Mouse (Mus musculus) gastrocnemius, postnatal 4 days (tissue): ENCODE measurements around the gene Rassf5. TPM values are rescaled to one million over a fixed set of nuclear protein-coding genes. Genes with fewer than 3 reads are reported as not detected.
A peak's percentile ranks its signal among the peaks of the same experiment; 100 is the strongest.

Source experiments
- DNase-seq, 2 experiments: peaks; one replicate each; pipeline ENCODE4 v3.0.0; 2021 to 2022; ENCODE audit warnings: low spot score in 2 of 2, mixed read lengths in 2 of 2
- long read RNA-seq, 2 experiments: library from polyadenylated mRNA; stranded (forward); transcript quantifications; one replicate each; pipeline ENCODE4 v2.0.0; 2021
- total RNA-seq, 2 experiments: library from RNA; stranded (reverse); gene quantifications; 2 replicates each; pipeline ENCODE4 v1.2.3; 2021

Rassf5 gene
- 1 to 10 TPM; 6.4 to 7.9 TPM for total RNA-seq
- long read RNA-seq, experiment 1, transcript Rassf5-201 (6 exons, 3,485 nt): major isoform, 5 of 10 reads
- long read RNA-seq, experiment 1, partial matches to known transcripts: 1 of 10 reads
- long read RNA-seq, experiment 1, other reads (novel, unspliced or antisense): 1 of 10 reads
- long read RNA-seq, experiment 2, transcript Rassf5-202 (5 exons, 3,076 nt): major isoform, 5 of 10 reads
- long read RNA-seq, experiment 2, partial matches to known transcripts: 0 of 10 reads
- long read RNA-seq, experiment 2, other reads (novel, unspliced or antisense): 1 of 10 reads

- DNase-seq: peak; percentile 72 to 76
Measured at GRCm38 (mm10) chr1:131245089-131245856, at the start of gene Rassf5. Gene Rassf5 (minus strand): TSS chr1:131245258.

- DNase-seq: no peak
Measured at GRCm38 (mm10) chr1:131293922-131294250, 48.8 kb upstream of the Rassf5 start.

- no peak for DNase-seq
Measured at GRCm38 (mm10) chr1:131293221-131293921, 48.3 kb upstream of the Rassf5 start.

- peak in 1 of 2 experiments; percentile 43 for DNase-seq
Measured at GRCm38 (mm10) chr1:131290648-131291047, 45.6 kb upstream of the Rassf5 start.

GRCm38 (mm10) chr1:131288938-131289337, 43.9 kb upstream of the Rassf5 start:
- DNase-seq: no peak

GRCm38 (mm10) chr1:131287267-131287666, 42.2 kb upstream of the Rassf5 start:
- DNase-seq: no peak

- no peak for DNase-seq
Measured at GRCm38 (mm10) chr1:131286803-131287202, 41.7 kb upstream of the Rassf5 start.

- DNase-seq: no peak
Measured at GRCm38 (mm10) chr1:131284616-131285015, 39.6 kb upstream of the Rassf5 start.

- DNase-seq: no peak
Measured at GRCm38 (mm10) chr1:131284167-131284566, 39.1 kb upstream of the Rassf5 start.

GRCm38 (mm10) chr1:131281731-131282130, 36.7 kb upstream of the Rassf5 start:
- DNase-seq: no peak

GRCm38 (mm10) chr1:131280280-131280679, 35.2 kb upstream of the Rassf5 start:
- no peak for DNase-seq

- DNase-seq: no peak
Measured at GRCm38 (mm10) chr1:131279456-131279776, 34.4 kb upstream of the Rassf5 start, which contains the start of gene Ikbke. Gene Ikbke (minus strand): TSS chr1:131279606.

- DNase-seq: no peak
Measured at GRCm38 (mm10) chr1:131278606-131279455, 33.8 kb upstream of the Rassf5 start.

GRCm38 (mm10) chr1:131276831-131277230, 31.8 kb upstream of the Rassf5 start:
- DNase-seq: no peak

- no peak for DNase-seq
Measured at GRCm38 (mm10) chr1:131275577-131275976, 30.5 kb upstream of the Rassf5 start.

- no peak for DNase-seq
Measured at GRCm38 (mm10) chr1:131274725-131275539, 29.9 kb upstream of the Rassf5 start.

- DNase-seq: peak; percentile 59 to 72
Measured at GRCm38 (mm10) chr1:131269797-131270578, 24.9 kb upstream of the Rassf5 start.

- no peak for DNase-seq
Measured at GRCm38 (mm10) chr1:131268776-131269175, 23.7 kb upstream of the Rassf5 start.

- no peak for DNase-seq
Measured at GRCm38 (mm10) chr1:131263905-131264304, 18.8 kb upstream of the Rassf5 start.

- DNase-seq: peak; percentile 58 to 75
Measured at GRCm38 (mm10) chr1:131260309-131260656, 15.2 kb upstream of the Rassf5 start.
